Mouse (Mus musculus): ENCODE results near the gene Tdrd7. TPM values are rescaled to one million over a fixed set of nuclear protein-coding genes. Genes with fewer than 3 reads are reported as not detected.

The Tdrd7 gene
- total RNA-seq, 1 experiment from 2014 or later = 11.1 TPM

GRCm38 (mm10) chr4:46075664-46076063 is 110.5 kb downstream of the Tdrd7 start:
- ATAC-seq (replicated peaks; ENCODE audit: low read depth, poor library complexity, severe bottlenecking) = no peak

- ATAC-seq (replicated peaks; ENCODE audit: low read depth, poor library complexity, severe bottlenecking) = no peak
Measured at GRCm38 (mm10) chr4:46076892-46077291, 111.8 kb downstream of the Tdrd7 start.

GRCm38 (mm10) chr4:46080261-46080660 is 115.1 kb downstream of the Tdrd7 start:
- no peak for ATAC-seq (replicated peaks; ENCODE audit: low read depth, poor library complexity, severe bottlenecking)

- no peak for ATAC-seq (replicated peaks; ENCODE audit: low read depth, poor library complexity, severe bottlenecking)
Measured at GRCm38 (mm10) chr4:46082555-46082954, 117.4 kb downstream of the Tdrd7 start.

Other genes with a start within 250 kb of the Tdrd7 start
- 17.6 and 21.7 TPM in 2 replicates for gene Aldh1b1, start 166.3 kb upstream of the Tdrd7 start, total RNA-seq (2017)
- gene Igfbpl1, start 138.4 kb upstream of the Tdrd7 start, total RNA-seq (2017) = not detected in 2 replicates
- gene Stra6l, start 116.7 kb upstream of the Tdrd7 start, total RNA-seq (2017) = not detected in 2 replicates
- gene Ccdc180, start 75.0 kb upstream of the Tdrd7 start, total RNA-seq (2017) = 0.05 and 0.87 TPM in 2 replicates
- 0.37 and 2.3 TPM in 2 replicates for gene Tmod1, start 73.6 kb downstream of the Tdrd7 start, total RNA-seq (2017)
- 128 and 137 TPM in 2 replicates for gene Ncbp1, start 173.3 kb downstream of the Tdrd7 start, total RNA-seq (2017)
- gene Tstd2, start 173.4 kb downstream of the Tdrd7 start, total RNA-seq (2017) = 24.1 and 38.2 TPM in 2 replicates
- gene Xpa, start 231.0 kb downstream of the Tdrd7 start, total RNA-seq (2017) = 33.2 and 41.7 TPM in 2 replicates